8 mouse cellular contexts compared by ENCODE assay signal in the genomic region with DNA sequence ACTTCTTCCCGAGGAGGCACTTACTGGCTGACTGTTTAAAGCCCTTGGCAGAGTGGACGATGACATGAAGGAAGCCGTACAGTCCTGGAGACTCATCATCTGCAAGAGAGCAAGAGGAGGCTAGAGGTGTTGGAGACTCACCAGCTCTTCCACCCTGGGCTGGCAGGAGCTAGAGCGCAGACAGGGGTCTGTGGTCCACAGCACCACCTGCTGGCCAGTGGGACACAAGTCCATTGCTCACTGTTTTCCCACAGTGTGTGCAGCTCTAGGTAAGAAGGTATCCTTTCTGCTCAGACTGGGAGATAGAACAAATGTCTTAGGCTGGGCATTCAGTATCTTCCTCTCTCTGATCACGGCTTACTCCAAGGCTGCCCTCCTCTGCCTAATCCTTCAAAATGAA. TPM values are rescaled to one million over a fixed set of nuclear protein-coding genes. Genes with fewer than 3 reads are reported as not detected.
DNase-seq lines count a peak whose midpoint lies in the region; ATAC-seq and TF ChIP-seq lines count a peak whose summit lies in the region.

No protein-coding gene starts in this region.

- no peaks in the 10 kb centered on the region for H3K27me3 ChIP-seq in MEL (ENCODE audit: control insufficient read depth in 1 of 2, insufficient read depth in 2 of 2, low read length in 2 of 2)
- no peaks in the 10 kb centered on the region for H3K27me3 ChIP-seq in liver, embryonic 13.5 days

- peak; percentile 87 for TF ChIP-seq RAD21 in MEL (IDR thresholded peaks at IDR 0.05; ENCODE audit: low read depth, low read length)

- no peak overlapping the region for H3K27ac ChIP-seq in MEL (ENCODE audit: control insufficient read depth, low read depth, low read length)
- H3K27ac ChIP-seq in liver, embryonic 13.5 days, result no peak overlapping the region

- H3K4me3 ChIP-seq in MEL (ENCODE audit: control insufficient read depth in 1 of 2, insufficient read depth in 1 of 2, low read depth in 2 of 2, low read length in 2 of 2), result no peak overlapping the region
- H3K4me3 ChIP-seq in liver, embryonic 13.5 days (replicated peaks), result no peak overlapping the region

- H3K4me2 ChIP-seq in liver, embryonic 13.5 days, result no peak overlapping the region

- H3K9me3 ChIP-seq in MEL (replicated peaks; ENCODE audit: insufficient read depth, low read length), result no peaks in the 10 kb centered on the region
- H3K9me3 ChIP-seq in liver, embryonic 13.5 days (replicated peaks), result no peaks in the 10 kb centered on the region

- no peak for TF ChIP-seq POLR2A in MEL (IDR thresholded peaks at IDR 0.05; ENCODE audit: control insufficient read depth in 1 of 2, insufficient read depth in 1 of 2, low read depth in 1 of 2, low read length in 2 of 2, poor library complexity in 1 of 2)

- 49% methylated on average over 5 of the region's 5 CpGs for WGBS in liver, embryonic 13.5 days (ENCODE audit: insufficient replicate concordance)

- DNase-seq in 3T3-L1 (ENCODE audit: low read depth, low spot score) (peak; percentile 80), MEL (ENCODE audit: low read depth, low spot score) (peak; percentile 84)
- peak; percentile 51 for DNase-seq in cerebellum, adult 8-10 months
- DNase-seq in gastrocnemius, adult 8-10 months (ENCODE audit: low spot score in 2 of 2), result peak; percentile 52 to 57
- peak; percentile 72 for DNase-seq in kidney, adult 18-20 months
- DNase-seq in liver, embryonic 13.5 days, result peak; percentile 24
- peak; percentile 62 for DNase-seq in ovary, postnatal 14 days (ENCODE audit: low spot score)
- DNase-seq in thymus, postnatal 4 days, result peak; percentile 90

- no peaks in the 10 kb centered on the region for H3K79me2 ChIP-seq in MEL (ENCODE audit: control insufficient read depth, insufficient read depth, low read length, poor library complexity)

- ATAC-seq in liver, embryonic 13.5 days (ENCODE audit: low read depth), result no peak

- H3K9ac ChIP-seq in MEL (ENCODE audit: control insufficient read depth, low read depth, low read length, poor library complexity, severe bottlenecking), result no peak overlapping the region
- no peak overlapping the region for H3K9ac ChIP-seq in liver, embryonic 13.5 days

- H3K4me1 ChIP-seq in MEL (ENCODE audit: control insufficient read depth in 1 of 2, insufficient read depth in 2 of 2, low read length in 2 of 2), result no peaks in the 10 kb centered on the region
- H3K4me1 ChIP-seq in liver, embryonic 13.5 days (replicated peaks), result 0 out of 2 replicates have a peak, but pooled peaks cover 3% of the 10 kb centered on the region

- H3K36me3 ChIP-seq in MEL (ENCODE audit: control insufficient read depth in 1 of 2, insufficient read depth in 2 of 2, low read length in 2 of 2), result no peaks in the 10 kb centered on the region
- H3K36me3 ChIP-seq in liver, embryonic 13.5 days, result 0 out of 2 replicates have a peak, but pooled peaks cover 4% of the 10 kb centered on the region

- TF ChIP-seq EP300 in MEL (IDR thresholded peaks at IDR 0.05; ENCODE audit: low read depth in 1 of 2, low read length in 2 of 2), result no peak

- TF ChIP-seq CTCF in MEL (IDR thresholded peaks at IDR 0.05 in 2 of 3, conservative IDR thresholded peaks at IDR 0.05 in 1 of 3; ENCODE audit: control insufficient read depth in 1 of 3, insufficient read depth in 1 of 3, low read depth in 2 of 3, low read length in 3 of 3, poor library complexity in 1 of 3, severe bottlenecking in 1 of 3), result peak; percentile 95 to 99 (median 97)

TF ChIP-seq in MEL, 35 proteins besides CTCF, POLR2A, EP300 and RAD21:
- TF ChIP-seq SMC3 (IDR thresholded peaks at IDR 0.05; ENCODE audit: low read depth, low read length), result peak; percentile 81
- peak; percentile 67 for TF ChIP-seq ZC3H11A (IDR thresholded peaks at IDR 0.05; ENCODE audit: low read depth, low read length)
- TF ChIP-seq USF1 (IDR thresholded peaks at IDR 0.05; ENCODE audit: low read depth, low read length), result no peak

RNA-seq across cellular contexts. Expression of a gene that starts 47.7 kb away (rescaled TPM):
- total RNA-seq in MEL (2012; rRNA removed), result 71.6 and 77.0 TPM in 2 replicates
- 10 to 100 TPM in 1 of 2 experiments, not detected in 1; 47.4 TPM for polyA plus RNA-seq in MEL (2012; ENCODE audit: insufficient read depth in 1 of 2, insufficient read length in 2 of 2, low read depth in 1 of 2, low replicate concordance in 2 of 2, missing spikeins in 1 of 2)
- 10 to 100 TPM; 31.6 to 45.2 (median 39.6) TPM for total RNA-seq in gastrocnemius, adult 8-10 months (2022)
- 52.7 and 54.1 TPM in 2 replicates for polyA plus RNA-seq in liver, embryonic 13.5 days (2015; fragmentation: Nextera tagmentation; extraction: Ambion mirVana)

RNA-seq across cellular contexts. Expression of a gene that starts 55.6 kb away (rescaled TPM):
- 53.0 and 65.8 TPM in 2 replicates for total RNA-seq in MEL (2012; rRNA removed)
- polyA plus RNA-seq in MEL (2012; ENCODE audit: insufficient read depth in 1 of 2, insufficient read length in 2 of 2, low read depth in 1 of 2, low replicate concordance in 2 of 2, missing spikeins in 1 of 2), result 10 to 100 TPM; 52.8 to 54.3 TPM
- 10 to 100 TPM; 41.5 to 47.7 (median 43.3) TPM for total RNA-seq in gastrocnemius, adult 8-10 months (2022)
- polyA plus RNA-seq in liver, embryonic 13.5 days (2015; fragmentation: Nextera tagmentation; extraction: Ambion mirVana), result 3.2 and 3.5 TPM in 2 replicates

Comparison
In these comparisons a context has a peak if more than half of its experiments do, and no peak if none do; other contexts are left out.
1. DNase-seq: peak in every context shown above with its lines; median percentile 90 in thymus, postnatal 4 days; 84 in MEL; 80 in 3T3-L1; 72 in kidney, adult 18-20 months; 62 in ovary, postnatal 14 days; 54 in gastrocnemius, adult 8-10 months; 51 in cerebellum, adult 8-10 months; 24 in liver, embryonic 13.5 days.